Mouse (Mus musculus) liver, postnatal 0 days (tissue): ENCODE data around the gene Pam. TPM values are rescaled to one million over a fixed set of nuclear protein-coding genes. Genes with fewer than 3 reads are reported as not detected.

ENCODE experiments used
- ATAC-seq: fragments of 200-750 bp; cut with Nextera tagmentation; 2 replicates; pipeline ENCODE4 v1.8.0; 2017; ENCODE audit warnings: mild to moderate bottlenecking, moderate library complexity
- DNase-seq: peaks from one replicate; pipeline ENCODE4 v3.0.0-alpha.2; 2016
- H3K27ac ChIP-seq: fragments of 300-500 bp; sonication (generic); 2 replicates; pipeline ENCODE4 v1.5.1; 2014; ENCODE audit warnings: antibody characterized with exemption, moderate library complexity, mild to moderate bottlenecking, low read depth
- H3K27me3 ChIP-seq: fragments of 300-500 bp; sonication (generic); 2 replicates; pipeline ENCODE4 v1.6.1; 2014; ENCODE audit warnings: low read length, control low read depth, mixed read lengths; ENCODE audit not compliant: insufficient read depth
- H3K36me3 ChIP-seq: fragments of 300-500 bp; sonication (generic); replicated peaks from 2 replicates; pipeline ENCODE4 v1.6.1; 2014; ENCODE audit warnings: mild to moderate bottlenecking, control low read depth, low read length, moderate library complexity, mixed read lengths; ENCODE audit not compliant: insufficient read depth
- H3K4me1 ChIP-seq: fragments of 300-500 bp; sonication (generic); 2 replicates; pipeline ENCODE4 v1.6.1; 2014; ENCODE audit warnings: antibody characterized with exemption, mild to moderate bottlenecking, control low read depth; ENCODE audit not compliant: insufficient read depth
- H3K4me2 ChIP-seq: fragments of 300-500 bp; sonication (generic); 2 replicates; pipeline ENCODE4 v1.6.1; 2014; ENCODE audit warnings: low read depth, mild to moderate bottlenecking, low read length, moderate library complexity, mixed read lengths
- H3K4me3 ChIP-seq: fragments of 300-500 bp; sonication (generic); 2 replicates; pipeline ENCODE4 v1.5.1; 2014; ENCODE audit warnings: low read depth, low read length
- H3K9ac ChIP-seq: fragments of 300-500 bp; sonication (generic); replicated peaks from 2 replicates; pipeline ENCODE4 v1.6.1; 2014; ENCODE audit warnings: mild to moderate bottlenecking, moderate library complexity
- H3K9me3 ChIP-seq: fragments of 300-500 bp; sonication (generic); 2 replicates; pipeline ENCODE4 v1.6.1; 2016; ENCODE audit warnings: mild to moderate bottlenecking, control low read depth, low read length, mixed read lengths
- CTCF ChIP-seq: sonication (generic); IDR thresholded peaks from 2 replicates; pipeline ENCODE4 v1.5.1; 2016; ENCODE audit warnings: antibody characterized with exemption, low read depth
- EP300 ChIP-seq: IDR thresholded peaks from 2 replicates; pipeline ENCODE4 v1.6.1; 2016; ENCODE audit warnings: antibody characterized with exemption, low read depth, mild to moderate bottlenecking
- WGBS: fragments of 180-500 bp; shearing (Covaris S2); extraction: QIAGEN DNeasy Blood & Tissue Kit; methylation state at CpG from one replicate; pipeline ENCODE4 v1.1.7; 2014; ENCODE audit not compliant: insufficient replicate concordance; 5-methylcytosine and 5-hydroxymethylcytosine counted together
- polyA plus RNA-seq: library from polyadenylated mRNA; unstranded; fragments of >200 nt; fragmentation: Nextera tagmentation; extraction: Ambion mirVana; gene quantifications from 2 replicates; pipeline ENCODE4 v1.2.1, GENCODE M21; 2015

The Pam gene
- polyA plus RNA-seq, 1 experiment from 2014 or later, result 21.8 TPM

GRCm38 (mm10) chr1:98035736-98036135 is 59.7 kb downstream of the Pam start:
- Histone ChIP-seq H3K27me3 (no peaks in the 10 kb centered on the region), H3K9ac (no peak overlapping the region), H3K36me3 (no peaks in the 10 kb centered on the region), H3K9me3 (no peaks in the 10 kb centered on the region), H3K4me3 (no peak overlapping the region), H3K4me1 (no peaks in the 10 kb centered on the region), H3K4me2 (no peak overlapping the region), H3K27ac (no peak overlapping the region)
- ATAC-seq (no peak), DNase-seq (no peak)
- TF ChIP-seq EP300, result no peak
- no peak for TF ChIP-seq CTCF
- 57% methylated on average over 2 of the region's 2 CpGs for WGBS

- Histone ChIP-seq H3K9ac (no peak overlapping the region), H3K4me1 (no peaks in the 10 kb centered on the region), H3K4me3 (no peak overlapping the region), H3K9me3 (no peaks in the 10 kb centered on the region), H3K27ac (no peak overlapping the region), H3K36me3 (no peaks in the 10 kb centered on the region), H3K27me3 (no peaks in the 10 kb centered on the region), H3K4me2 (no peak overlapping the region)
- 87% methylated on average over 8 of the region's 8 CpGs for WGBS
- no peak for TF ChIP-seq CTCF
- no peak for TF ChIP-seq EP300
- DNase-seq (no peak), ATAC-seq (no peak)
Observed at GRCm38 (mm10) chr1:98031802-98032201, 63.6 kb downstream of the Pam start.

DNA sequence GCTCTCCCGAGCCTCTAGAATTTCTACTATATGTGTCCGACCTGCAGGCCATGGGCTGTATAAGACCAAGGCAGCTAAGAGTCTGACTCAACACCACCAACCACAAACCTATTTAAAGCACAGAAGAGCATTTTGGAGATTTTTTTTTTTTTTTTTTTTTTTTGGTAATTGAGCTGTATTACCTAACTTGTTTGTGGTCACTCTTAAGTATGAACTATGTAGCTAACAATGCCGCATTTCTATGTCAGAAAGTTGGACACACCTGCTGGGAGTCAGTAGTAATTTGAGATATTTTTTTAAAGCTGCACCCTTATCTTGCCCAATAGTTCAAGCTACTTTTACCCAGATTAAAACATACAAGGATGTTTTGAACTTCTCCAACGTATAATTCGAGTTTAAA is 66.4 kb downstream of the Pam start:
- ATAC-seq (no peak), DNase-seq (no peak)
- WGBS, result 70% methylated on average over 5 of the region's 5 CpGs
- Histone ChIP-seq H3K4me2 (no peak overlapping the region), H3K36me3 (no peaks in the 10 kb centered on the region), H3K4me1 (no peaks in the 10 kb centered on the region), H3K27ac (no peak overlapping the region), H3K27me3 (no peaks in the 10 kb centered on the region), H3K9me3 (no peaks in the 10 kb centered on the region), H3K9ac (no peak overlapping the region), H3K4me3 (no peak overlapping the region)
- TF ChIP-seq EP300 (no peak), CTCF (no peak)

- Histone ChIP-seq H3K27ac (no peak overlapping the region), H3K9me3 (no peaks in the 10 kb centered on the region), H3K4me2 (no peak overlapping the region), H3K36me3 (no peaks in the 10 kb centered on the region), H3K4me1 (no peaks in the 10 kb centered on the region), H3K27me3 (no peaks in the 10 kb centered on the region), H3K4me3 (no peak overlapping the region), H3K9ac (no peak overlapping the region)
- 59% methylated on average over 5 of the region's 5 CpGs for WGBS
- DNase-seq (no peak), ATAC-seq (no peak)
- TF ChIP-seq CTCF (no peak), EP300 (no peak)
Observed at GRCm38 (mm10) chr1:98028468-98028867, 67.0 kb downstream of the Pam start.

DNA sequence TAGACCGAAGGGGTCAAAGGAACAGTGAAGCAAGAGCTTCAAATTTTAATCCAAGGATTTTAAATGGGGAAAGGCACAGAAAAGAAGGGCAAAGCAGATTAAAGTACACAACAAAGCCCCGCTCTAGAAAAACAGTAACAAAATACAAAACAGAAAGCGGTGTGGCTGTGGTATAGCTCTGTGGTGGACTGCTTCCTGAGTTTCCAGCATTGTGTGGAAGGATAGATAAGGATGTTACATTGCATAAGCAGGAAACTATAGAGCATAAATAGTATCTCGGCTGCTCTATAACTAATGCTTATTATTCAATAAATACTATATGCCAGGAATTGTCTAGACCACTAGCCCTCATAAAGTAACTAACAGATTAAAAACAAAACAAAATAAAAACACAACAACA is 67.5 kb downstream of the Pam start:
- no peak overlapping the region for H3K4me3 ChIP-seq
- DNase-seq, result no peak
- no peak overlapping the region for H3K9ac ChIP-seq
- no peaks in the 10 kb centered on the region for H3K9me3 ChIP-seq
- no peaks in the 10 kb centered on the region for H3K27me3 ChIP-seq
- WGBS, result 47% methylated on average over 4 of the region's 4 CpGs
- ATAC-seq, result no peak
- H3K36me3 ChIP-seq, result no peaks in the 10 kb centered on the region
- no peak overlapping the region for H3K27ac ChIP-seq
- no peak for TF ChIP-seq EP300
- no peak for TF ChIP-seq CTCF
- no peaks in the 10 kb centered on the region for H3K4me1 ChIP-seq
- no peak overlapping the region for H3K4me2 ChIP-seq

DNA sequence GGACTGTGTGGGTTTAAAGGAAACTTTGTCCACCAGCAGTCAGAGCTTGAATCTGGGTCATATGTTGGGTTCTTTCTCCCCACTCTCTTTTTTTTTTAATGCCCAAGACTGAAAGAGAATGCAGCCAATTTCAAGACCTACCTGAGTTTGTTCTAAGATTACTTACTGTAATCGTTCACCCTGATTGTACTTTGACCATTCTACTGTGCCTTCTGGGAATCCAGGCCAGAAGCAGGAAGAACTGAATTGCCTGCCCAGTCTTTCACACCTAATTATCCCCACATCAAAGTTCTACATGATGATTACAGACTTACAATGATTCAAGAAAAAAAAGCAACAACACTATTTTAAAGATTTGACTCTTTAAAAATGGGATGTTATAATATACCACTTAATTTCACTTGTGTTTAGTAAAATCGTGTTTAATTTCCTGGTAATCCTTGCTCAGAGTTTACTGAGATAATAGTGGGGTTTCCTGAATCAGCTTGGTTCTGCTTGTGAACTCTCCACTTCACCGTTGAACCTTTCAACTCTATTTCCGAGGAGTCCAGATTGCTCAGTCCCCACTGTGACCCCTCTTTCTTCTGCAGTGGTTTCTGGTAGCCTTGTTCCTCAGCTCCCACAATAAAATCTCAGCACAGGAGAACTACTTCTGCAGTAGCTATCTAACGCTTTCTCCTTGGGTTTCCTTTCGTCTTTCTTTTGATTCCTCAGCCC is 69.4 kb downstream of the Pam start:
- Histone ChIP-seq H3K4me3 (no peak overlapping the region), H3K36me3 (no peaks in the 10 kb centered on the region), H3K27me3 (no peaks in the 10 kb centered on the region), H3K27ac (no peak overlapping the region), H3K4me1 (no peaks in the 10 kb centered on the region), H3K9ac (no peak overlapping the region), H3K4me2 (no peak overlapping the region), H3K9me3 (no peaks in the 10 kb centered on the region)
- ATAC-seq (no peak), DNase-seq (no peak)
- 66% methylated on average over 6 of the region's 6 CpGs for WGBS
- TF ChIP-seq EP300 (no peak), CTCF (no peak)

- H3K9ac ChIP-seq, result no peak overlapping the region
- H3K27ac ChIP-seq, result no peak overlapping the region
- ATAC-seq (no peak), DNase-seq (no peak)
- H3K27me3 ChIP-seq, result no peaks in the 10 kb centered on the region
- H3K4me1 ChIP-seq, result no peaks in the 10 kb centered on the region
- no peaks in the 10 kb centered on the region for H3K9me3 ChIP-seq
- 79% methylated on average over 4 of the region's 4 CpGs for WGBS
- no peak for TF ChIP-seq CTCF
- TF ChIP-seq EP300, result no peak
- H3K4me2 ChIP-seq, result no peak overlapping the region
- no peaks in the 10 kb centered on the region for H3K36me3 ChIP-seq
- no peak overlapping the region for H3K4me3 ChIP-seq
Observed at GRCm38 (mm10) chr1:98023866-98024265, 71.6 kb downstream of the Pam start.
